Mouse (Mus musculus): ENCODE data around the gene Samd4b.

The Samd4b gene

DNA sequence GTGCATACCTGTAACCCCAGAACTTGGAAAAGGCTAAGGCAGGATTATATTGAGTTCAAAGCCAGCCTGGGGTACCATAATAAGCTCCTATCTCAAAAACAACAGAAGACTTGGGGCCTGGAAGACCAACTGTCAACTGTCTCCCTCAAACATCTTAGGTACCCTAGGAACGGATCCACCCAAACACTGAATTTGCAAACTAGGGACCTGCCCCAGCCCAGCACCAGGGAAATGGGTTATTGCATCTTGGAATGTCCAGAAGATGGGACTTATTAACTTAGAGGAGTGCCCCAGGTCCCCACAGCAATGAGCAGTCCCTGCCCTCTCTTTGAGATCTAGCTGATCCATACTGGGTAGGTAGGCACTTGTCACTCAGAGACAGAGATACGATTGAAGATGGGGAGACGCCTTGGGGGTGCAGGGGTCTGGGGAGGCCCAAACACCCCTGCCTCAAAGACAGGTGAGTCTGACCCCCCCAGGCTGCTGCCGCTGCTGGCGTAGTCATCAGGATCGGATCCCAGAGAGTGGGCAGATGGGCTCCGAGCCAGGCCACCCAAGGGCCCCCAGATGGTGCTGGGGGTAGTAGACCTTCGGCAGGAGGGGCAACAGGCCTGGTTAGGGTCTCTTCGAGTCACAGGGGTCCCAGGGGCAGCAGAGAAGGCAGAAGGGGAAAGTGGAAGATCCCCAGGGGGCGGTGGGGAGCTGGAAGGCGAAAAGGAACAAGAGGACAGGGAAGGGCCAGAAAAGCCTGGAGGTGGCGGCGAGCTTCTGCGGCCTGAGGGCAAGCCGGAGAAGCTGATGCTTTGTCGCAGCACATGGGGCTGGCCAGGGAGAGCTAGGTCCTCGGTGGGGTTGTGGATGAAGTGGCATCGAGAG lies 220.5 kb downstream of the Samd4b start:
- no peak for DNase-seq (ENCODE audit: low spot score in 2 of 2)

- no peak for DNase-seq (ENCODE audit: low spot score in 2 of 2)
Observed at GRCm38 (mm10) chr7:28376011-28376771, 221.8 kb downstream of the Samd4b start.

DNA sequence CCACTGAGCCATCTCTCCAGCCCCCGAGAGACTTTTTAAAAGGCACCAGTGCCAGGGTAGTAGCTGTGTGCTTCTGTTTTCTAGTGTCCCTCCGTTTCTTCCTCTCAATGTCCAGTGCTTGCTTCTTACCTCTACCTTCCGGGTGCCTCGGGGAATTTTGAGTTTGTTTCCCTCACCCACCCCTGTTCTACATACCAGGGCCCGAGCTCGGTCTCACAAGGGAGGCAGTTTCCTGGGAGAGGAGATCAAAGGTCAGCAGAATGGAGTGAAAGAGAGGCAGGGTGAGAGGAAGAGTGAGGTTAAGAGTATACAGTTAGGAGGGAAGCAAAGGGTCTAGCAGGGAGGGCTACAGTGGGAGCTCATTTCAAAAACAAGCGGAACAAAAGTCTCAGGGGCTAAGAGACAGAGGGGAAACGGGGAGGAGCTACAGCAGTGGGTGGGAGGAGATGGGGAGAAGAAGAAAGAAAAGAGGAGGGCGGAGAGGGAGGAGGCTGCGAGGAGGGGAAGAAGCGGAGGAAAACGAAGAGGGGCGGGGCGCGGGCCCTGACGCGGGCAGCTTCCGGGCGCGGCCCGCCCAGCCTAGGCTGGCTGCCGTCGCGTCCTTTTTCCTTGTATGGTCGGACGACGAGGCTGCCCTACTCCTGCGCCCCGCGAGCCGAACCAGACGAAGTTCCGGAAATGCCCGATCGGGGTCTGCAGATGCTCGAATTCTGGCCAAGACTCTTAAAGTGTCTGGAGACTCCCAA lies 222.6 kb downstream of the Samd4b start:
- DNase-seq (ENCODE audit: low spot score in 2 of 2), result peak; percentile 70 to 79

- no peak for DNase-seq (ENCODE audit: low spot score in 2 of 2)
Observed at GRCm38 (mm10) chr7:28374647-28375046, 223.3 kb downstream of the Samd4b start.

- DNase-seq (ENCODE audit: low spot score in 2 of 2), result no peak
Observed at GRCm38 (mm10) chr7:28373891-28374495, 224.0 kb downstream of the Samd4b start.

- DNase-seq (ENCODE audit: low spot score in 2 of 2), result peak in 1 of 2 experiments; percentile 73
Observed at GRCm38 (mm10) chr7:28373131-28373581, 224.8 kb downstream of the Samd4b start.

DNA sequence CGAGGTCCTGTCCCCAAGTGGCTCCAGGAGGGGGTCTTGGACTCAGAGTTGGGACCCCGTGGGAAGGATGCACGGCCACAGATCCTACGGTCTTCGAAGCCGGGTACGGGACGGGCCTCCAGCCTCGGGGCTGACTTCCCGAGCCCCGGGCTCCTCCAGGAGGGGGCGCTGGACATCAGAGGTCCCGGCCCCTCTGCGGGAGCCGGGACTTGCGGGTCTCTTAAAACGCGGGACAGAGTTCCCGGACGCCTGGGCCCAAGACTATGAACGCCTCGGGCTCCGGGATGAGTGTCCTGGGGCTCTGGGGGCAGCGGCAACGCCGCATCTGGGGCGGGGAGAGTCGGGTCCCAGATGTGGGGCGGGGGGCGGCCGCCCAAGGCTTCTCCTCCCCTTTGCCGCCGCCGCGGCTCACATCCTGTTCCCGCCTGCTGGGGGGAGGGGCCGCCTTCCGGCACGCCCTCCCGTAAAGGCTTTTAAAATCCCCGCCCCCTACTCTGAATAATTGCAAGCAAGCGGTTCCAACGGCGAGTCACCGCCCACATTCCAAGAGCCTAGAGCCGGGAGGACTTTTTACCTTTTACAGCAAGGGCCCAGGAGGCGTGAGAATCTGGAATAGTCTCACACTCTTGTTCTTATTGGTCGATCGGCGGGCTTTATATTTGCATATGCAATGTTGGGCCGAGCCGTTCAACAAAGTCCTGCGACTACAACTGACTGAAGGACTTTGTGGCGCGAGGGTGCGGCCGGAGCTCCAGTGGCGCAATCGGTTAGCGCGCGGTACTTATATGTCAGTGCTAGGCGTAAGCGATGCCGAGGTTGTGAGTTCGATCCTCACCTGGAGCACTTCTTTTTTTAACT lies 225.5 kb downstream of the Samd4b start, which contains the start of gene Plekhg2:
Gene Plekhg2, minus strand, starts transcription at position 349 of the 858 bp plus-strand sequence.
- DNase-seq (ENCODE audit: low spot score in 2 of 2), result peak; percentile 91 to 94

DNA sequence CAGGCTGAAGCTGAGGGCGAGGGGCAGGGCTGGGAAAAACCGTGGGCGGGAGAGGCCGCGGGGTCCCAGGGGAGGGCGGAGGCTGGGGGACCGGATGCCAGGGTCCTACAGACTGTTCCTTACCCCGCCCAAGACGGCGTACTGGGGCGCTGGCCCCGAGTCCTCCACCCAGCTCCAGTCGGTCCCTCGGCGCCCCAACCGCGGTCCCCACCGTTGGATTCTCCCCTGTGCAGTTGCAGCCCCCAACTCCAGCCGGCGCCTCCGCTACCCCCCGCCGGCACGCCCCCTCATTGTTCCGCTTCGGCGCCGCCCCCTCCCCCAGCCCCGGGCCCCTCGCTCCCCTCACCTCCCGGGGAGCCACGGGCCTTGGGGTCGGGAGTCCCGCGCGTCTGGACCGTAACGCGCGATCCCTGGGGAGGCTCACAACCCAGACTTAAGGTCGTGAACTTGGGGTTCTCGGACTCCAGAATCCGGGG lies 226.4 kb downstream of the Samd4b start:
- no peak for DNase-seq (ENCODE audit: low spot score in 2 of 2)

DNA sequence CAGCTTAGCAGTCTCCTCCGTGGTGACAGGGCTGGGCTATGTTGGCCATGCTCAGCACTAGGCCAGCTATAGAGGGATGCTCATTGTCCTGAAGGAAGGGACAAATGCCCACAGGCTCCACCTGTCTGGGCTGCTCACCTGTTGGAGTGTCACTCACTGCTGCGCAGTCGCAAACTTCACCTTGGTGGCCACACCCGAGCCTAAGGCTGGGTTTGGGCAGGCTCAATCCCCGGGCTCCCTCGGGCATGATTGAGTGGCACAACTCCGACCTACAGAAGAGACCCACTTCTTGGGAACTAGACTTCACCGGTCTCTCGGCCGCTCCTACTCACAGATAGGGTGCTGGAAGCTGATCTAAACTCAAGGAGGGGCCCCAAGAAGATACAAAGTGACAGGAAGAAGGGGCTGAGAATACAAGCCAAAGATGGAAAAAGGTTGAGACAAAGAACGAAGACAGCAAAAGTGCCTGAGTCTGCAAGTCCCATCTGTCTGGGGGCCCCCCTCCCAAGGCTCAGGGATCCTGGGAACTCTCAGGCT lies 226.9 kb downstream of the Samd4b start:
- DNase-seq (ENCODE audit: low spot score in 2 of 2), result no peak

DNA sequence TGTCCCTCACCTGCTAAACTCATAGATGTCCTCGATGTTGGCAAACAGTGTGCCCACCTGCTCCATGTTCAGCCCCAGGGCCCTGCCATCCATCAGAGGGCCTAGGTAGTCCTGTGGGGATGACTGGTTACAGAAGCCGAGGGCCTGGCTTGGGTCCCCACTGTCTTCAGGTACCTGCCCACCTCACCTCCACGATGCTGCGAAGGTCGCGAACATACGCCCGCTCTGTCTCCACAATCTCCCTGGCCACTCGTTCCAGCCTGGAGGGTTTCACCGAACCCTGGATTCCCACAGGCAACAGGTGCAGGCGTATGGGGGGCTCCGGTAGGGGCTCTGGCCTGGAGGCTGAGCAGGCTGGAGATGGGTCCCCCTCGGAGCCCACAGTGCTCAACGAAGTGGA lies 227.9 kb downstream of the Samd4b start:
- DNase-seq (ENCODE audit: low spot score in 2 of 2), result no peak

DNA sequence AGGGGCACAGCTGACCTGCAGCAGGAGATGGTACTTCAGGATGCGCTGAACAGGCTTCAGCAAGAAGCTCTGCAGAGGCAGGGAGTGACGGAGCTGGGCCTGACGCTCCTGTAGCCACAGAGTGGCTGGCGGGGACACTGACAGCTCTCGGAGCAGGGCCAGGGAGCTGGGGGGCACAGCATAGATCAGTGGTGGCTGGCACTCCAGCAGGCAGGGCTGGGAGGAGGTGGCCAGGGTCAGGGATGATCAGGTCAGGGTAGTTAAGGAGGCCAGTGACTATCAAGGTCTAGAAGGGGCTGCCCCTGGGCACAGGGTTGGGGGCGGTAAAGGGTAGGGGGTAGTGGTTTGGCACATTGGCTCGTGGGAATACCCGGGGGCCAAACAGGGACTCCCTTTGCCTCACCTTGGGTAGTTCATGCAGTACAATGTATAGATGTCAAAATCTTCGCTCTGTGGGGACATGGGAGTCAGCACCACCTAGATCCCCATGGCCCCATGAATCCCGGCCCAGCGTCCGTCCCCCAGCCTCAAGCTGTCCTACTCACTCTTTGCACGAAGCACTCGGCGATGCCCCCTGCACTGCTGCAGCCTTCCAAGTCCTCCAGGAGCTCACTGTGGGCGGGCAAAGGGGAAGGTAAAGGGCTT lies 229.5 kb downstream of the Samd4b start:
- DNase-seq (ENCODE audit: low spot score in 2 of 2), result no peak

DNA sequence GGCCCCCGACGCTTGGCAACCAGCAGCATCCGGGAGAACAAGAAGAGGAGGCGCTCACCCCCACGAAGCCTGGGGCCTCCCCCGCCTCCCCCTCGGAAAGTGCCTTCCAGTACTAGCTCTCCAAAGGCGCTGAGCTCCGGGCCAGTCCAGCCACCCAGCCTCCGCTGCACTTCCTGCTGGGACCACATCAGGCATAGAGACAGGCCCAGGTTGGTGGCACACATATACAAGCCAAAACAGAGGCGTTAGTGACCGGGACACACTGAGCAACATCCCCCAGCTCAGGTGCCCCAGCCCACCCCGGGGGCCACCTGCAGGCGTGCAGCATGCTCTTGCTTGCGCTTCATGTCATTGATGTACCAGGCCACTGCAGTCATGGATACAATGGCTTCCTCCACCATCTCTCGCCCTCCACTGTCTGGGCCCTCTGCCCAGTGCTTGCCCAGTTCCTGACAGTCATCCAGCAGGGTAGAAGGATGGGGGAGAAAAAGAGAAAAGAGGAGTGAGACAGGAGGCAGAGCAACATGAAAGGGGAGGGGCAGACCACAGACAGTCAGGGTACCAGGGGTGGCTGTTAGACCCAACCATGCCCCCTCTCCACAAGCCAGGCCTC lies 230.2 kb downstream of the Samd4b start:
- no peak for DNase-seq (ENCODE audit: low spot score in 2 of 2)

DNA sequence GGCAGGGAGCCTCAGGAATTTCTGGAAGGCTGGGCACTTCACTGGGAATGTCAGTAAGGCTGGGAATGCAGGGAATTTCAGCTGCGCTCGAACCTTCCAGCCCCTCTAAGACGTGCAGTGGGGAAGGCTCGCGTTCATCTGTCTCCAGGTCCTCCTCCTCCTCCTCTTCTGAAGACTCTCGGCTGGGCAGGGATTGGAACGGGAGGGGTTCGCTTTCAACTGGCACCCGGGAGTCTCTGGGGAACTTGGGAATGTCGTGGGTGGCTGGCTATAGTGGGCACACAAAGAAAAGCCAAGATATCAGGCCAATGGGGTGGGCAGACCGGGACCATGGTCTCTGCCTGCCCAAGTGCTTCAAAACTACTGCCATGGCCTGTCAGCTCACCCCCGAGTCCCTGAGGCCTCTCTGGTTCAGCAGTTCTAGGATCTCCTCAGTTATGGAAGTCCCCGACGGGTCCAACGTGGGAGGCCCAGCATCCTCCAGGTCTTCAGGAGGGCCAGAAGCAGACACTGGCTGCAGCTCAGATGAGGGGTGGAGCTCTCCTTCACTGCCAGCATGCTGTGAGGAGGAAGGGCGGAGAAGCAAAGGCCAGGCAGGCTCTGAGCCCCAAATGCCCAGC lies 235.4 kb downstream of the Samd4b start:
- DNase-seq (ENCODE audit: low spot score in 2 of 2), result no peak

- DNase-seq (ENCODE audit: low spot score in 2 of 2), result no peak
Observed at GRCm38 (mm10) chr7:28361647-28362341, 236.2 kb downstream of the Samd4b start.

- DNase-seq (ENCODE audit: low spot score in 2 of 2), result no peak
Observed at GRCm38 (mm10) chr7:28360291-28360690, 237.7 kb downstream of the Samd4b start.

DNA sequence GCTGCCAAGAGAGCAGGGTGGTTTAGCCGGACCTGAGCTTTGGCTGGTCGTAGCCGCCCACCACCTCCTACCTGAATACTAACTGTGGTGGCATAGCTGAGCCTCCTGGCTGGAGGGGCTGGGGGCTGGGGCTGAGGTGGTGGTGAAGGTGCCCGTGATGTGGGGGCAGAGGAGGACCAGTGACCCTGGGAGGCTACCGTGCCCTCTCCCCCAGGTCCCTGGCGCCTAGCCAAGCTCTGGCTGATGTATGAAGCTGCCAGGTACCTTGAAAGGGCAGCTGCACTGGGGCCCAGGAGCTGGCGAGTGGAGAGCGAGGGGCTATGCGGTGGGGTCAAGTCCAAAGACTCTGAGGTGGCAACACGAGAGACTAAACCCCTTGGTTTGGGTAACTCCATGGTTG lies 238.1 kb downstream of the Samd4b start:
- DNase-seq (ENCODE audit: low spot score in 2 of 2), result no peak

DNA sequence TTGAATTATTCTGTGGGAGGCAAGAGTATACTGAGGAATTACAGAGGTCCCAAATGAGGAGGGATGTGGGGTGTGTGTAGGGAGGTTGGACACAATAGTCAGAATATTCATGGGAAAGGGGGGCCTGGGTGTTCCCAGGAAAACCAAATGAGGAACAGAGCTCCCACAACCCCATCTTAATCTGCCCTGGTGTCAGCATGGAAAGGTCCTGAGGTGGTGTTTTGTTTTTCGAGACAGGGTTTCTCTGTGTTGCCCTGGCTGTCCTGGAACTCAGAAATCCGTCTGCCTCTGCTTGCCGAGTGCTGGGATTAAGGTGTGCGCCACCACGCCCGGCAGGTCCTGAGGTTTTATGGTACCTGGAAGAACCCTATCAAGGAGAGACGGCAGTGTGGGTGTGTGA lies 239.5 kb downstream of the Samd4b start:
- no peak for DNase-seq (ENCODE audit: low spot score in 2 of 2)

DNA sequence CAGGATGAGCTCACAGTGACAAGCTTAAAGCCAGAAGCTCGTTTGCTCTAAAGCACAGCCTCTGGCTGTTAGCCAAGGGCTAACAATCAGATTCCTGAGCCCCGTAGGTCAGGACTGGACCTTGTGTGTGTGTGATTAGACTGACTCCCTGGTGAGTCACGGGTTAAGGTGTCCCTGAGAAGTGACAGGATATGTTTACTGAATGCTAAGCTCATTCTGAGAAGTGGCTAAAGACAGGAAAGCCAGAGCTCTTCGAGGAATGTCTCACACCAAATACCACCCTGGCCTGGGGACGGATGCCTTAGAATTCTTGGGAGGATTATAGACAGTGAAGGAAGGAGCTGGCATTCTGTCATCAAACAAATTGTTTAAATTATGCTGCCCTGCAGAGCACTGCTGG lies 240.0 kb downstream of the Samd4b start:
- DNase-seq (ENCODE audit: low spot score in 2 of 2), result no peak

Data from frontal cortex, postnatal 10 days (tissue).